Comparison of ENCODE assay signal across 8 mouse cellular contexts in genomic region chr7:79274473-79275010, GRCm38 (mm10). TPM values are rescaled to one million over a fixed set of nuclear protein-coding genes. Genes with fewer than 3 reads are reported as not detected.
DNase-seq lines count a peak whose midpoint lies in the region; ATAC-seq and TF ChIP-seq lines count a peak whose summit lies in the region.

No protein-coding gene starts in this region.

- H3K4me1 ChIP-seq in cerebellum, adult 2 months (ENCODE audit: control insufficient read depth, insufficient read depth, low read length), result peaks cover 9% of the 10 kb centered on the region; the same call in 1 of the 2 replicates
- H3K4me1 ChIP-seq in neural tube, embryonic 11.5 days (ENCODE audit: control insufficient read depth, insufficient read depth, low read length), result peaks cover 26% of the 10 kb centered on the region
- H3K4me1 ChIP-seq in limb, embryonic 14.5 days (ENCODE audit: control insufficient read depth, insufficient read depth, low read length), result peaks cover 20% of the 10 kb centered on the region
- peaks cover 34% of the 10 kb centered on the region for H3K4me1 ChIP-seq in stomach, embryonic 14.5 days (ENCODE audit: control insufficient read depth, insufficient read depth, low read length)

- H3K36me3 ChIP-seq in neural tube, embryonic 11.5 days (ENCODE audit: control insufficient read depth, insufficient read depth, low read length), result no peaks in the 10 kb centered on the region
- H3K36me3 ChIP-seq in limb, embryonic 14.5 days (ENCODE audit: control insufficient read depth, insufficient read depth, low read length), result no peaks in the 10 kb centered on the region
- no peaks in the 10 kb centered on the region; the same call in 1 of the 2 replicates for H3K36me3 ChIP-seq in stomach, embryonic 14.5 days (ENCODE audit: control insufficient read depth, insufficient read depth, low read length)

- no peaks in the 10 kb centered on the region for H3K9me3 ChIP-seq in neural tube, embryonic 11.5 days (ENCODE audit: control insufficient read depth, low read length)
- no peaks in the 10 kb centered on the region for H3K9me3 ChIP-seq in limb, embryonic 14.5 days (ENCODE audit: control insufficient read depth, low read length)
- no peaks in the 10 kb centered on the region for H3K9me3 ChIP-seq in stomach, embryonic 14.5 days (ENCODE audit: control insufficient read depth, low read depth, low read length)

- H3K4me2 ChIP-seq in neural tube, embryonic 11.5 days (ENCODE audit: low read depth), result peak overlapping the region; percentile 73
- peak overlapping the region; percentile 81 for H3K4me2 ChIP-seq in limb, embryonic 14.5 days (replicated peaks; ENCODE audit: low read depth, low read length, severe bottlenecking)
- H3K4me2 ChIP-seq in stomach, embryonic 14.5 days (replicated peaks; ENCODE audit: low read depth, low read length), result peak overlapping the region; percentile 70

- no peaks in the 10 kb centered on the region for H3K27me3 ChIP-seq in cerebellum, adult 2 months (ENCODE audit: control insufficient read depth, insufficient read depth, low read length)
- no peaks in the 10 kb centered on the region for H3K27me3 ChIP-seq in neural tube, embryonic 11.5 days (ENCODE audit: control insufficient read depth, insufficient read depth, low read length)
- no peaks in the 10 kb centered on the region for H3K27me3 ChIP-seq in limb, embryonic 14.5 days (ENCODE audit: control insufficient read depth, insufficient read depth, low read length)
- H3K27me3 ChIP-seq in stomach, embryonic 14.5 days (ENCODE audit: control insufficient read depth, insufficient read depth, low read length), result no peaks in the 10 kb centered on the region

- no peak for TF ChIP-seq POLR2A in cerebellum, adult 2 months (IDR thresholded peaks at IDR 0.05; ENCODE audit: borderline replicate concordance, insufficient read depth, low read length)
- TF ChIP-seq POLR2A in limb, embryonic 14.5 days (IDR thresholded peaks at IDR 0.05; ENCODE audit: borderline replicate concordance, extremely low read depth, insufficient read depth, insufficient read length), result no peak

- WGBS in cerebellum, adult 2 months, result 19% methylated on average over 8 of the region's 8 CpGs
- WGBS in neural tube, embryonic 11.5 days, result 83% methylated on average over 8 of the region's 8 CpGs
- WGBS in limb, embryonic 14.5 days, result 77% methylated on average over 8 of the region's 8 CpGs
- WGBS in stomach, embryonic 14.5 days, result 76% methylated on average over 8 of the region's 8 CpGs

- no peak for DNase-seq in cerebellum, adult 2 months
- no peak for DNase-seq in cerebellum, postnatal 25 days
- DNase-seq in neural tube, embryonic 11.5 days (ENCODE audit: low spot score), result no peak
- DNase-seq in neural tube, embryonic 10.5 days (ENCODE audit: extremely low spot score, low spot score), result no peak
- no peak for DNase-seq in limb, embryonic 14.5 days (ENCODE audit: low spot score)
- no peak for DNase-seq in adrenal gland, postnatal 10 days
- DNase-seq in cerebellum, adult 9-11 months, result no peak

- TF ChIP-seq CTCF in cerebellum, adult 2 months (IDR thresholded peaks at IDR 0.05; ENCODE audit: borderline replicate concordance, insufficient read depth, low read depth, low read length), result no peak

- peak overlapping the region; percentile 77 for H3K4me3 ChIP-seq in cerebellum, adult 2 months (replicated peaks; ENCODE audit: insufficient read depth, low read depth, low read length)
- H3K4me3 ChIP-seq in neural tube, embryonic 11.5 days (ENCODE audit: low read depth, low read length), result peak overlapping the region; percentile 82
- peak overlapping the region; percentile 55 for H3K4me3 ChIP-seq in limb, embryonic 14.5 days (replicated peaks; ENCODE audit: low read length)
- H3K4me3 ChIP-seq in stomach, embryonic 14.5 days (ENCODE audit: low read depth, low read length), result peak overlapping the region; percentile 69

- peak overlapping the region; percentile 81; the same call in 1 of the 2 replicates for H3K9ac ChIP-seq in neural tube, embryonic 11.5 days (ENCODE audit: low read length)
- no peak overlapping the region for H3K9ac ChIP-seq in limb, embryonic 14.5 days (ENCODE audit: low read depth, low read length, severe bottlenecking)
- H3K9ac ChIP-seq in stomach, embryonic 14.5 days (replicated peaks; ENCODE audit: low read depth, low read length), result no peak overlapping the region

- no peak for ATAC-seq in neural tube, embryonic 11.5 days (ENCODE audit: insufficient read depth, low FRiP score, low TSS enrichment)
- ATAC-seq in limb, embryonic 14.5 days (ENCODE audit: low FRiP score, low read depth), result no peak
- ATAC-seq in stomach, embryonic 14.5 days (ENCODE audit: insufficient number of reproducible peaks, insufficient read depth, low FRiP score, low read depth), result no peak

- H3K27ac ChIP-seq in cerebellum, adult 2 months (ENCODE audit: insufficient read depth, low read length), result no peak overlapping the region; the same call in 1 of the 2 replicates
- H3K27ac ChIP-seq in neural tube, embryonic 11.5 days (ENCODE audit: low read depth, low read length), result no peak overlapping the region
- H3K27ac ChIP-seq in limb, embryonic 14.5 days (replicated peaks; ENCODE audit: low read depth, low read length), result no peak overlapping the region
- H3K27ac ChIP-seq in stomach, embryonic 14.5 days (ENCODE audit: low read length), result 0 out of 2 replicates have a peak overlapping the region, but pooled peaks have one; percentile 24

RNA-seq across cellular contexts. Expression of gene Abhd2, which starts 1.5 kb away (rescaled TPM):
- polyA plus RNA-seq in cerebellum, adult 2 months (2012; rRNA removed), result 22.0 and 25.3 TPM in 2 replicates
- 14.0 and 14.3 TPM in 2 replicates for polyA plus RNA-seq in neural tube, embryonic 11.5 days (2014; fragmentation: Nextera tagmentation; extraction: Ambion mirVana)
- polyA plus RNA-seq in limb, embryonic 14.5 days (2012; rRNA removed), result 7.8 and 9.5 TPM in 2 replicates
- 10.9 and 13.0 TPM in 2 replicates for polyA plus RNA-seq in limb, embryonic 14.5 days (2014; fragmentation: Nextera tagmentation; extraction: Ambion mirVana)
- polyA plus RNA-seq in stomach, embryonic 14.5 days (2014; fragmentation: Nextera tagmentation; extraction: Ambion mirVana), result 15.0 and 16.7 TPM in 2 replicates
- total RNA-seq in adrenal gland, postnatal 10 days (2021), result 100 to 1,000 TPM; 247 to 382 TPM
